Mouse (Mus musculus) T-helper 1 cell (primary cell): ENCODE results near the gene Nrip1.

Experiments used
- in situ Hi-C: fragments of 300-600 bp; cut with MboI, MseI; formaldehyde crosslinking; loops from one replicate; pipeline ENCODE4 v1.15.1; 2025; ENCODE audit warnings: high pct_unique_total_duplicates

Gene Nrip1

DNA sequence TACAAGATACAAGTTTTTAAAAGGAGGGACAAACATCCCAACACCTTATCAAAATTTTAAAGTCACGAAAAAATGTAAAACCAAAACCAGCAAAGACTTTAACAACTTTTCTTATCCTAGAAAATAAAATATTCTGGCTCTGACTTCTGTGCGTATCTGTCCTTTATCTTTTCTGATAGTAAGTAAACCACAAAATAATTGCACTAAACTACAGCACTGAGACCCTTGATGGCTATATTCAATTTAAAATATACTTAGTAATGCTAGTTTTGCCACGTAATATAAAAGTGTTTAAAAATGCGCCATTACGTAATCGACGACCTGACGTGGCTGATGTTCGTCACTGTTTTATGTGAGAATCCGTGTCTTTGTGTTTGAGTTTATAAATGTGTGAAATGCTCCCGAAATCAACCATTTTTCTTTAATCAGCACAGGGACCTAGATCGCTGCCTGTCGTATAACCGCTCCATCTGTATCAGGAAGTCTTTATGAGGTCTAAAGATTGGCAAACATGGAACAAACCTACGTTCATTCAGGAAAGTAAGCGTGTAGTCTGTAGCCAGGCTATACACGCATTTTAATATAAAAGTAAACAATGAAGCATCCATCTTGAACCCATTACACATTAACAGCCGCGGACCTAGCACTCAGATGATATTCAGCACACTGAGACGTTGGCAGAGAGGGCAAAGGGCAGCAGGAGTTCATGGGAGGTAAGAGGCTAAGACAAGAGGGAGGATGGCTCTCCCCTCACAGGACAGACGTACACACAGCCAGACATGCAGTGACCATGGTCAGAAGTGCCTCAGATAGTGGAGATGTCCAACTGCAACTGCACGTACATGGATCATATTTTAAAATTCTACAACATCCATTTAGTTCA, 56.4 kb downstream of the Nrip1 start:
- in situ Hi-C loops: no loop called here

DNA sequence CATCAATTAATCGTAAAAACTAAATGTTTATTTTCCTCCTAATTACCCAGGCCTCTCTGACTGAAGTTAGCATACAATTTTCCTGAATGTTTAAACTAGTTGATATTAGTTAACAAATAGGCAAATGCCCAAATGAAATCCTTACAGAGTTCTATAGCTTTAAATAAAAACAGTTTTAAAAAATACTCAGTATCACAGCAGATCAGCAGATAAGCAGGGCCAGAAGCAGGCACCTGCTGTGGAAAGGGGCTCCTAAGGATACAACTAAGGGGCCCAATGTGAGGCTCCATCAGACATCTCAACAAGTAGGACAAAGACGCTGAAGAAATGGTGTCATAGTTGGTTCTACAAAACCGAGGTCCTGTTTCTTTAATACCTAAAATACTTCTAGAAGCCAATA, 58.0 kb downstream of the Nrip1 start:
- in situ Hi-C loops: no loop called here

DNA sequence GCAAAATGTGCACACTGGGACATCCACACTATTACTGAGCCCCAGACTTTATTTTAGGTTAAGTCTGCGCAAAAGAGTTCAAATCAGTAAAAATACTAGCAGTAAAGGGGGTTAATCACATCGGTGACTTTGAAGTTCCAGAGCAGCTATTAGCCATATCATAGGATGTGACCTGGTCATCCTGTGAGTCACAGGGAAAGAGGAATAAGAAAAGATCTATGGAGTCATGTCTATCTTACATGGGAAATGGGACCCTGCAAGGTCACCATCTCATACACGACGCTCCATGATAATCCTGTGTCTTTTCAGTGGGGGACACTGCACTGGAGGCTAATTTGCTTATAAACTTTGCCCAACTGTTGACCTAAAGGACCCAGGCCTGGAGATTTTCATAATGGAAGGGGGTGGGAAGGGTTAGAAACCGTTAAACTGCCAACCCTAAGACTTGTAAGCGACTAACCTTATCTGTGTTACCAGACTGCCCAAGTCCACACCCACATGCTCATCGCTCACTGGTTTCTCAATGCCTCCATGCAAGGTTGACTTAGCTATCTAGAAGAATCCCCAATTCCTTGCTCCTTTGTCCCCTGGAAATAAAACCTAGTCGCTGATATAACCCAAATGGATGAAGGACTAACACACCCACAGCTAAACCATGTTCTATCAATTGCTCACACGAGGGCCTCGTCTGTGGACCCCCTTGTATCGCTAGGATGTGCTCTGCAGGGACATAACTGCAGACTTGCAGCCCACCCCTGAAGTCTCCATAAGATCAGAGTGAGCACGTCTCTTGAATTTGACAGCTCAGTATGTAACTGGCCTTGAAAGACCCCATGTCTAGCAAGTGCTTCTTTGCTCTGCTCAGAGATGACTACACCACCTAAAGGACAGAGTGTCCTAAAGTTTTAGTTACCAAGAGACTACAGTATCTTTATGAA, 59.3 kb downstream of the Nrip1 start:
- in situ Hi-C loops: no loop called here

DNA sequence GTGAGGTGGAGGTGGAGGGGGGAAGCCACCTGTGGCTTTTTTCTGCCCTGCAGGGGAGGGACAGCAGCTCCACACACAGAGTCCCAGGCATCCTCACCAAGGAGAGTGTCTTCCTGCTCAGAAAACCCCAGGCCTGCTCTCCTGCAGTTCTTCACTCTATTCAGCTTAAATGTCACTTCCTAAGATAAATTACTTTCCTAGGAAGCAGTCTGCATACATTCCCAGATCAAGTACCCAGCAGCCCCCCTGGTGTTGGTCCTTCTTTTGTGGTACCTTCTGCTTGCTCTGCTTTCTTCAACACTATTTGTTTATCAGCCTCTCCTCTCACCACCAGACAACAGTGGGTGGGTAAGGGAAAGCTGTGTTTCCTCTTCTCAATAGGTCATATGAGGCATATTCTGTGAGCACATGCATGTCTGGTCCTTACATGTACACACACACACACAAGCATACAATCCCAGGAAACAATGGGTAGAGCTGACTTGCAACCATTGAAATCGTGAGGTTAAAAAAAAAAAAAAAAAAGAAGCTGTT, 60.7 kb downstream of the Nrip1 start:
- in situ Hi-C loops: no loop called here

DNA sequence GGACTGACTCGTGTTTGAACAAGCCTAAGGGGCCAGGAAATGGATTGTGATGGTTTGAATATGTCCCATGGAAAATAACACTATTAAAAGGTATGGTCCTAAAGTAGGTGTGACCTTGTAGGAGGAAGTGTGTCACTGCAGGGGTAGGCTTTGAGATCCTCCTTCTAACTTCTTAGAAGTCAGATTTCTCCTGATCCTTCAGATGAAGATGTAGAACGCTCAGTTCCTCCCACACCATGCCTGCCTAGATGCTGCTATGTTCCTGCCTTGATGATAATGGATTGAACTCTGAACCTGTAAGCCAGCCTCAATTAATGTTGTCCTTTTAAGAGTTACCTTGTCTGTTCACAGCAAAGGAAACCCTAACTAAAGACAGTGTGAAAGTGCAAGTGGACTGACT, 62.8 kb downstream of the Nrip1 start:
- in situ Hi-C loops: no loop called here

DNA sequence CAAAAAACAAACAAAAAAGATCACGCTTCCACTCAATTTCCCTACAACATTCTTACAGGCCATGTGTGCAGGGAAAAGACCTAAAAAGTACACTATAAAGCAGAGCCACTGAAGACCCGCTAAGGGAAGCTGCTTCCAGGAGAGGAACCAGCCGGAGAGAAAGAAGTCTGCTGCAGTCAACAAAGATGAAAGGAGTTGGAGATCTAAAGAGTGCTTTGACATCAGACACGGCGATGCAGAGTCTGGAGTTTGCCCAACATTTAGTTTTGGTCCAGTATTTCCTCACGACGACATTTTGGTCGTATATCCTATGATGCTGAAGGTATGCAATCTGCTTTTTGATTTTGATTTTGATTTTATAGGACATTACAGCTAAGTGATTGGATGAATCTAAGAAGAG, 63.3 kb downstream of the Nrip1 start:
- in situ Hi-C loops: no loop called here

DNA sequence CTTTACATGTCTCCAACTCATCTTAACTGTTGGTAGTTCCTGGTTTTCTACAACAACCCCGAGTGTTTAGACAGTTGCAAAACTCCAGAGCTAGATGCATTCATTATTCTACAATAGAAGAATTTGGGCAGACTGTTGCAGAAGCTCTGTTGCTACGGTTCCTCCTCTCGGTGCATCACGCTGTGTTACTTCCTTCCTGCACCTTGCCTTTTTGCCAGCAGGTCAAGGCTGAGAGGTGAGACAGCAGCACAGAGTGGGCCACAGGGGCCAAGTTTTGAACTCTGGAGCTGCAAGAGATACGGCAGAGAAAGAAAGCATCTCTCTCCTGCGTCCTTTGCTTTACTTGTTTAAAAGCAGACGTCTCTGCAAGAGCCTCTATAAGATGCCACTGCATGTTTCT, 64.3 kb downstream of the Nrip1 start:
- in situ Hi-C loops: no loop called here

DNA sequence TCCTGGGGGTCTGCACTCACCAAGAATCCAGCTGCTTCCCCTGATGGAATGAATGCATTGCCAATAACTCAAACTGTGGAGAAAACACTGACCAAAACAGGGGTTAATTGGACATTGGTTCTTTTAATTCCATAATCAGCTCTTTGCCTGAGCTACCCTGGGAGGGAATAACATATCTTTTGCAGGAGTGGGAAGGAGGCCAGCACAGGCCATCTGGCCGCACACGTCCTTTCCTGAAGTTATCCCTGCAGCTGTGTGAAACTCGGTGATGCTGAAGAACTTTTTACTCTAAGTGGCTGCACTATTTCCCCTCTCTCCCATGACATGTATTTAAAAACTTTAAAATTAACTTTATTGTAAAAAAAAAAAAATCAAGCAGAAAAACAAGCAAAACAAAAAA, 66.6 kb downstream of the Nrip1 start:
- in situ Hi-C loops: no loop called here

DNA sequence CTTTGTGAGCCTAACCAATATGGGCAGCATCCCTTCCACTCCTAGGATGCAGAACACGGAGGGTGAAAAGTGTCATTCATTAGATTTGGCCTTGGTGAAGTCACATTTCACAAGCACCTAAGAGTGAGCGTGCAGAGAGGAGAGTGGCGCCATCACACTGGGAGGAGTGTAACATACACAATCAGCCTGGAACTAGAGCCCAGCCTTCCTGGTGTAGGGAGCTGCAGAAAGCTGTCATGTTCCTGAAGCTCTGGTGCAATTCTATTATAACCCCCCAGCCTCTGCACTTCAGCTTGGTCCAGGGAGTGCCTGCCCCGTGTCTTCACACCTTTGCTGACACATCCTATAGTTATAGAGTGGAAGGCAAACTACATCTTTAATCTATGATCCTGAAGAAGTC, 67.2 kb downstream of the Nrip1 start:
- in situ Hi-C loops: no loop called here

DNA sequence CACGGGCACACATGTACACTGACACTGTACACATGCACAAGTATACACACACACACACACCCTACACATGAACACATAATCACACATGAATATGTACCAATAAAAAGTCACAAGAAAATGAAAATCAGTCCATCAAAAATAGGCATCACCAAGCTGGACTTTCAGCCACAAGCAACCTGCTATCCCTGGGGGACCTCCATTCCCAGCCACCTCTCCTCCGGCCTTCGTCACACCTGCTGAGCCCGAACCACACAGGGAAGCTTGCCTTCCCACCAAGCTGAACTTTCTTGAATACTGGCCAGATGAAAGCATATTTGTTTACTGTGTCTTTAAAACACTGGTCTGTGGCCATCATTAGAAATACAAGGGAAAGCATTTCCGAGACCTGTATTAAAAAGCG, 70.2 kb downstream of the Nrip1 start:
- in situ Hi-C loops: no loop called here

DNA sequence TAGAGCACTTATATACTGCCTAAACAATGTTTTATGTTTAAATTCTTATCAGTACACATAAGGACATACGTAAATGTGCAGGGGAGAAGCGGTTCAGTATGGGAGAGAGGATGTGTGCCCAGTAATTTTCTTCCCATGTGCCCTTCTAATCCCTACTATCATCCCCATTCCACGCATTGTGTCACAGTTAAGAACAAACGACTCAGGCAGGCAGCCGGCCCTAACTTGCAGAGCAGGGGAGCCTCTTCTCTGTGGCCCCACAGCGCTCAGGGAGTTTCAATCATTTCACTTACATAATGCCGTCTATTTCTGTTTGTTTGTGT, 71.9 kb downstream of the Nrip1 start:
- in situ Hi-C loops: no loop called here

DNA sequence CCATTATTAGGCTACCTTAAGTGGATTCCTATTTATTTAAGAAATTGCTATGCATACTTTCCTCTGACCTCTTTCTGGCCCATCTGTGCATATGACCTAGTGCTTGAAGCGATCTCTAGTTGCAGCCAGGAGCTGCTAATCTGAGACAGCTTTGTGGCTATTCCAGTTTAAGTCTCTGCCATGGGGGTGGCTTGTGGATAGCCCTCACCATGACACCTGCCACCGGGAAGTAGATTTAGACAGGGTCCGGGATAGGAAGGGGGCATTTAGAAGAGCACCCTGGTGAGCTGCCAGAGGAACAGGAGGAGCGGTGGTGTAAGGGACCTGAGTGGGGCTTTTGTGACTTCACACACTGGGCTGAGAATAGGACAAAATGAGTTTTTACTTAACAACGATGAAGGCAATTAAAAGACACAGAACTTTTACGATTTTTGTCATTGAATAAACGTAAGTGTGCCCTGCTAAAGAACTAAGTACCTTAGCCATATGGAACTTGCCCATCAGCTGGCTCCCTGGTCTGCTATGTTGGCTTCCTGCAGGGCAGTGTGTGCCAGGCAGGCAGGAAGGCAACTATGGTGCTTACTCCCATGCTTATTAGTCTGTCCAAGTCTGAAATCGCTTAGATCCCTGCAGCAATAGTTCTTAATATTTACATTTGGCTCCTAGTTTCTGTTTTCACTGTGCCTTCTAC, 72.4 kb downstream of the Nrip1 start:
- in situ Hi-C loops: no loop called here

DNA sequence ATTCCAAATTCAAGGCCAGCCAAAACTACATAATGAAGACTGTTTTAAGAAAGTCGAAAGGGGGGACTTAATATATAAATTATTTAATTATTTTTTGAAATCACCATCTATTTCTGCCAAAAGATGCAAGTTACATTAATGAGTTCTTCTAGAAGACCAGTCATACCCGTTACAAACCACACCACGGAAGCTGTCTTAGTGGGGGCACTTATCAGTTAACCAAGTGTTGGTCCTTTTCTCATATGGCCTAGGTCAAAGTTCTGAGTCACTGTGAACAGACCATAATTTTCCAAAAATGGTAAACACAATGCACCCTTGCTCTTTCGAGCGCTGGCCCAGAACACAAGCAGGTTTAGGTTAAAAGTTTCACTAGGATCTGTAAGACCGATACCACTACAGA, 73.2 kb downstream of the Nrip1 start:
- in situ Hi-C loops: no loop called here

DNA sequence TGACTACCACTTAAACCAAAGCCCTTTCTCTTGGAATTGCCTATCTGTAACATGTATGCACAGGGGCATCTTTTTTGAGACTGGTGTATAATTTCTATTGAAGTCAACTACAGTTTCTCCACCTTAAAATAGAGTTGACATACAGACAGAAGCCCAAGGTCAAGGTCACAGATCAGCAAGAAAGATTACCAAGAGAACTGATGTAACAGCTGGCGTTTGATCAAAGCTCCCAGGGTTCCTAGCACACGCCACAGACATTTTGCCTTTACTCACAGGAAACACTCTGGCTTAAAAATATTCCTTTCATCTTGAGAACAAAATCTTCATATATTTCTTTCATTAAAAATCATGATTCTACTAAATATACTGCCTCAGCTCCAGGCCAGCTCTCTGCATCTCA, 74.1 kb downstream of the Nrip1 start:
- in situ Hi-C loops: no loop called here

DNA sequence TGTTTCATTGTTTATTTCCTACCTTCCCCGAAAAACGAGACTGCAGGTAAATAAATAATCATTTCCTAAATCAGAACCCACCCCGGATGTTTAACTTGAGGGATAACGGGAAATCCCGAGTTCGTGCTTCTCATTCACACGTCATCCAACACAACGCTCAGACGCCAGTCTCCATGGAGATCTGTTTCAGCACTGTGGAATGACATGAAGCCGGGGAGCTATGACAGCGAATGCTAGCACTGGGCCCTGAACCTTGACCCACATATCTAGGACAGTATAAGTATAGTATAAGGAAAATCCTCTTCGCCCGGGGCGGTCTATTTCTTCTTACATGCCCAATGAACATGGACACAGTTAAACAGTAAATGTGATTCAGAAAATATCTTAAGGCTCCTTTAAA, 78.3 kb downstream of the Nrip1 start:
- in situ Hi-C loops: no loop called here

DNA sequence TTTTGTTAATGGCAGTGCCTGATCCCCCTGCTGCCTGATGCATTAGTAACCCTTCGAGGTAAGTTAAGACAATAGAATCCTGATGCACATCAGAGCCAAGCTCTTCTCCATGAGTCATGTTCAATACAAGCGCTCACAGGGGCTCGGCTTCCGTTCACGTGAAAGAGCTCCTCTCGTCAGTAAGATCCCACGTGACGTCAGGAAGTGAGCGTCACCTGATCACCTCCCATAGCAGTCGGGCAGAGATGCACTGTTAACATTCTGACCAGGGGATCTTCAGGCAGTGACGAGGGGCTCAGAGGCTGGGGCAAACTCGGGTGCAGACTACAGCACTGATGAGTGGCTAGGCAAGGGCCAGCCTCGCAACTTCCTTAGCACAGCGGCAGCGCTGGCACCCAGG, 79.1 kb downstream of the Nrip1 start:
- in situ Hi-C loops: no loop called here

DNA sequence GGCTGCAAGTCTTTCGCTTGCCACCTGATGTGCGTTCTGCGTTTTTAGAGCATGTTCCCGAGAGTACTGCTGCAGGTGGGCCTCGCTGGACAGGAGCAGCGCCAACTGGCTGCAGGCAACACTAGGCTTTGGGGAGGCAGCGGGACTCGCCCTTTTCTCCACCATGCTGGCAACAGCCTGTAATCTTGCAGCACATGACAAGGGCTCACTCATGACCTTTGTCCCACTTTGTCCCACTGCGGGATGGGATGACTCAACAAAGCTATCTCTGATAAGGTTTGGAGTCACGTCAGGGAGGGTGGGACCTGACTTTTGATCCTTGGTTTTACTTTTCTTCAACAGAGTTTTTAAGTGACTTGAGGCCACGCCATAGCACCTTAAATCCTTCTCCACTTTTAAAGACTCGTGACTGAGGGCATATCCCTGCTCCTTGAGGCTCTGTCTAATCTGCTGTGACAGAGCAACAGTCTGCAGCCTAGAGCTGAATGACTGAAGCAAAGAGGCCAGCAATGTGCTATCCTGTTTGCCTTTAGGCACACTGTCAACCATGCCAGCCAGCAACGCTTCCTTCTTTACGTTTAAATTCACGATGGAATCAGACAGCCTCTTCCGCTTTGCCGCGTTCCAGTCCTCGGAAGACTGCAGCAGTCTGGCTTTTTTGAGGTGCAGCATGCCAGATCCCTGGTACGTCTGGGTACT, 79.7 kb downstream of the Nrip1 start:
- in situ Hi-C loops: no loop called here

DNA sequence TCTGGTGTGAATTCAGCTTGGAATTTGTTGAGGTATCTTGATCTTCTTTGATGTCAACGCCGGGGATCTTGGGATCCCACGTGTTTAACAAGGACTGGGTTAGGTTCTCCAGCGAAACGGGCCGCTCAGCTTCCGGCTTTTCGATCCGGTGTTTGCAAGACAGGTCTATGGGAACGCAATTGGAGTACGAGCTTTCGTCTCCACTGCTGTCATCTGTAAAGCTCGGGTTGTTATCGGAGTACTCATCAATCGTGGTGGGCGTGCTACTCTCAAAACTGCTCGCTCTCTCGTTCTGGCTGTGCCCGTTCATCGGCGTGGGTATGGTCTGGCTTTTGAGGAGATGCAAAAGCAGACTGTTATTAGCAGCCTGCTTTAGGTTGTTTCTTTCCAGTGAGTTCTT, 80.5 kb downstream of the Nrip1 start:
- in situ Hi-C loops: no loop called here

DNA sequence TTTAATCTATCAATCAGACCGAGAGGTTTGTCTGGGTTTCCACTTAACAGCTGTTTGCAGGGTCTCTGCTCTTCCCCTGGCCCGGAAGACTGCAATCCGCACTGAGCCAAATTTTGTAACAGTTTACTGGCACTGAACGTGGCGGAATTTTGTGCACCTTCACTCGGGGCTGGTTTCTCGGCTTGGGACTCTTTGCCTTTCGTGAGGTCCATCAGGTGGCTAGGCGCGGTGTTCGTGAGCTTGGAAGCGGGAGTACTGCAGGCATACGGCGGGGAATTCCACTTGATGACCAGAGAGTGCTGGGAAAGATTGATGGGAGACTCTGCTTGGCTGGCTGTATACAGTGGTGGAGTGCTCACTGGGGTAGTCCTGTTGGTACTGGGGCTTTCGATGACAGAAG, 81.0 kb downstream of the Nrip1 start:
- in situ Hi-C loops: no loop called here

DNA sequence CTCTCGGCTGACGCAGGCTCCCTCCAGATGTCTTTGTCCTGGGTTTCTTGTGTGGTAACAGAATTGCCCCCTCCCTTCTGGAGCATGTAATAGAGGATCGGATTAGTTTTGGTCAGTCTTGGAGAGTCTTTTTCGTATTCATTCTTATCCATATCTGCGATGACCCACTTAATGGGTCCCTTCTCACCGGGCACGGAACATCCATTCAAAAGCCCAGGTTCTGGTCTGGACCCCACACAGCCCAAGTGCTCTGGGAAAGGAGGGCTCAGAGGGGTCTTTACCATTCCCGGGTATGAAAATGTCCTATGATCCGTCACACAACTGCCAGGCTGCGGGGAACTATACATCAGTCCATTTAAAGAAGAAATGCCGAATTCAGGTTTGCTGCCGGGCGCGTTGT, 82.3 kb downstream of the Nrip1 start:
- in situ Hi-C loops: no loop called here

DNA sequence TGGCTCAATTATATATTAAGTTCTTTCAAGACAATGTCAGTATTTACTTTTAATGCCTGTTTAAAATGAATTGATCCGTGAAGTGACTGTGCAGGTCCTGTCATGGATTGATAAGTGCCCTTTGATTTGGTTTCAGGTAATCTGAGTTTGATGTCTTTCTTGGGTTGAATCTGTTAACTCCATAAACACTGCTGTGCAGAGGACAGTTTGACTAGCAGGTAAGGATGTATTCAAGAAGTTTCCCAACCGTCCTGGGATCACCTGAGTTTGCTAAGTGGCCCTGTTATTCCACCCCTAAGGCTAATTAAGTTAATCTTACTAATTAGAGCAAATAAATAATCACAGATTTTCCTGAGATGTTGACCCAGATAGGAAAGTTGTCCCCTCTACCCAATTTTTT, 84.1 kb downstream of the Nrip1 start:
- in situ Hi-C loops: no loop called here

DNA sequence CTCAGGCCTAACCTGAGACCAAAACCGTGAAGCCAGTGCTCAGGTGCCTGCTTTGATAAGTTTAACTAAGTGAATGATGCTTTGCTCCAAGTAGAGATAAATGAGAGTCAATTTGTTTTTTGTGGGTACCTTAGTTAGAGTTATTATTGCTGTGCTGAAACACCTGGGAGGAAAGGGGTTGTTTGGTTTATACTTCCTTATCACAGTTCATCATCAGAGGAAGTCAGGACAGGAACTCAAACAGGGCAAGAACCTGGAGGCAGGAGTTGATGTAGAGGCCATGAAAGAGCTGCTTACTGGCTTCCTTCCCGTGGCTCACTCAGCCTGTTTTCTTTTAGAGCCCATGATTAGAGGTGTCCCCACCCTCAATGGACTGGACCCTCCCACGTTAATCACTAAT, 89.8 kb downstream of the Nrip1 start:
- in situ Hi-C loops: no loop called here
